Mouse (Mus musculus): Measurements from ENCODE around the gene Nkpd1. TPM values are rescaled to one million over a fixed set of nuclear protein-coding genes. Genes with fewer than 3 reads are reported as not detected.
A peak's percentile ranks its signal among the peaks of the same experiment; 100 is the strongest.

The Nkpd1 gene
- polyA plus RNA-seq, 1 experiment from 2014 or later: 0.75 TPM

GRCm38 (mm10) chr7:19569647-19570046 lies 52.0 kb downstream of the Nkpd1 start:
- Histone ChIP-seq H3K36me3 (peaks cover 19% of the 10 kb centered on the region), H3K27ac (replicated peaks) (no peak overlapping the region), H3K4me3 (no peak overlapping the region), H3K9ac (replicated peaks) (no peak overlapping the region), H3K4me1 (peaks cover 23% of the 10 kb centered on the region), H3K9me3 (no peaks in the 10 kb centered on the region), H3K27me3 (no peaks in the 10 kb centered on the region), H3K4me2 (replicated peaks) (no peak overlapping the region)
- WGBS: 92% methylated on average over 3 of the region's 3 CpGs
- no peak for ATAC-seq (replicated peaks)

DNA sequence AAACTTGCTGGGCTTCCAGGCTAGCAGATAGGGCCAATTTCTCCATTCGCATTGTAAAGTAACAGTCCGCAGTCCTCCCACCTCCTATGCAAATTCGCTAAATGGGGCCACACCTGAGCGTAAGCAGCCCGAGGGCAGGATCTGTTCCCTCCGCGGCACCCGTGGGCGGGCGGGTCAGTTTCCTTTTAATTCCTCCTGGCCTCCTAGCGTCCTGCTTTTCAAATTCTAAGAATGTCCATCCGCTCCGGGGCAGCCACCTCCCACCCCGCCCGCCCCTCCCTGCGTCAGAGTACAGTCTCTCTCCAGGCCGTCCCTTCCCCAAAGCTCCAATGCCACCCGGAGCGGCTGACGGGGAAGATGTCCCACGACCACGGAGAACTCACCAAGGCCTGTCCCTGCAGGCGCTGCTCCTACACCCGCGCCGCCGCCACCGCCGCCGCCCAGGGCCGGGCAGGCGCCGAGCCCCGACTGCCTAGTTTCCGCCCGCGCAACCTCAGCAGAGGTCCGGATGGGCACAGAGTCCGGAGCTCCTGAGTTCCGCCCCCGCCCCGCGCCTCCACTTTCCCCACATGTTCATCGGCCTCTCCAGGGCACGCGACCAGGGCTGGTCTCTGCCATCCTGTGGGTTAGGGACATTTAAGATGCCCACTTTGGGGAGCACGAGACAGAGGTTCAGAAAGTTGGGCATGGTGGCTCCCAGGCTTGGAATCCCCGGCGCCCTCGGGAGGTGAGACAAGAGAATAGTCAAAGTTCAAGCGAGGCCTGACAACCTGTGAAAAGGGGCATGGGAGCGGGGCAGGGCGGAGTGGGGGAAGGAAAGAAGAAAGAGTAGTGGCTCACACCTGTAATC lies 55.5 kb downstream of the Nkpd1 start:
- Histone ChIP-seq H3K4me1 (peaks cover 32% of the 10 kb centered on the region), H3K9me3 (no peaks in the 10 kb centered on the region), H3K27me3 (peaks cover 29% of the 10 kb centered on the region), H3K9ac (replicated peaks) (peak overlapping the region; percentile 73), H3K4me2 (replicated peaks) (peak overlapping the region; percentile 96), H3K36me3 (peaks cover 7% of the 10 kb centered on the region), H3K27ac (replicated peaks) (peak overlapping the region; percentile 50), H3K4me3 (peak overlapping the region; percentile 73)
- under 1% methylated on average over 53 of the region's 53 CpGs for WGBS
- peak; percentile 88 for ATAC-seq (replicated peaks)

GRCm38 (mm10) chr7:19573776-19574140 lies 56.1 kb downstream of the Nkpd1 start:
- 27% methylated on average over 16 of the region's 16 CpGs for WGBS
- no peak; the same call in 1 of the 2 replicates for ATAC-seq (replicated peaks)
- no peaks in the 10 kb centered on the region for H3K9me3 ChIP-seq
- H3K9ac ChIP-seq (replicated peaks): peak overlapping the region; percentile 73
- peaks cover 32% of the 10 kb centered on the region for H3K4me1 ChIP-seq
- peak overlapping the region; percentile 50; the same call in 1 of the 2 replicates for H3K27ac ChIP-seq (replicated peaks)
- peaks cover 35% of the 10 kb centered on the region for H3K27me3 ChIP-seq
- H3K4me2 ChIP-seq (replicated peaks): peak overlapping the region; percentile 96
- H3K4me3 ChIP-seq: peak overlapping the region; percentile 73
- H3K36me3 ChIP-seq: peaks cover 5% of the 10 kb centered on the region

Other genes starting within 250 kb of the Nkpd1 start
- 37.6 and 39.5 TPM in 2 replicates for gene Vasp, start 246.0 kb upstream of the Nkpd1 start, polyA plus RNA-seq (2015; fragmentation: Nextera tagmentation; extraction: Ambion mirVana)
- 0.19 and 0.31 TPM in 2 replicates for gene Ppm1n, start 237.8 kb upstream of the Nkpd1 start, polyA plus RNA-seq (2015; fragmentation: Nextera tagmentation; extraction: Ambion mirVana)
- 123 and 127 TPM in 2 replicates for gene Rtn2, start 235.2 kb upstream of the Nkpd1 start, polyA plus RNA-seq (2015; fragmentation: Nextera tagmentation; extraction: Ambion mirVana)
- 0.11 TPM in 2 replicates for gene Fosb, start 207.8 kb upstream of the Nkpd1 start, polyA plus RNA-seq (2015; fragmentation: Nextera tagmentation; extraction: Ambion mirVana)
- 94.6 and 95.4 TPM in 2 replicates for gene Ercc1, start 173.1 kb upstream of the Nkpd1 start, polyA plus RNA-seq (2015; fragmentation: Nextera tagmentation; extraction: Ambion mirVana)
- gene Cd3eap, start 158.4 kb upstream of the Nkpd1 start, polyA plus RNA-seq (2015; fragmentation: Nextera tagmentation; extraction: Ambion mirVana): 23.9 and 24.0 TPM in 2 replicates
- 2.6 and 2.7 TPM in 2 replicates for gene Ppp1r13l, start 158.1 kb upstream of the Nkpd1 start, polyA plus RNA-seq (2015; fragmentation: Nextera tagmentation; extraction: Ambion mirVana)
- gene Ercc2, start 135.8 kb upstream of the Nkpd1 start, polyA plus RNA-seq (2015; fragmentation: Nextera tagmentation; extraction: Ambion mirVana): 22.8 and 24.2 TPM in 2 replicates
- 2.2 and 2.3 TPM in 2 replicates for gene Klc3, start 113.7 kb upstream of the Nkpd1 start, polyA plus RNA-seq (2015; fragmentation: Nextera tagmentation; extraction: Ambion mirVana)
- gene Ckm, start 113.1 kb upstream of the Nkpd1 start, polyA plus RNA-seq (2015; fragmentation: Nextera tagmentation; extraction: Ambion mirVana): 0.19 and 0.31 TPM in 2 replicates
- gene Mark4, start 59.0 kb upstream of the Nkpd1 start, polyA plus RNA-seq (2015; fragmentation: Nextera tagmentation; extraction: Ambion mirVana): 18.3 and 18.8 TPM in 2 replicates
- gene Exoc3l2, start 54.5 kb upstream of the Nkpd1 start, polyA plus RNA-seq (2015; fragmentation: Nextera tagmentation; extraction: Ambion mirVana): 0.17 and 0.29 TPM in 2 replicates
- 4.9 and 5.4 TPM in 2 replicates for gene Bloc1s3, start 9.5 kb upstream of the Nkpd1 start, polyA plus RNA-seq (2015; fragmentation: Nextera tagmentation; extraction: Ambion mirVana)
- 35.3 and 43.0 TPM in 2 replicates for gene Trappc6a, start 9.4 kb upstream of the Nkpd1 start, polyA plus RNA-seq (2015; fragmentation: Nextera tagmentation; extraction: Ambion mirVana)
- 37.8 and 40.5 TPM in 2 replicates for gene Ppp1r37, start 45.2 kb downstream of the Nkpd1 start, polyA plus RNA-seq (2015; fragmentation: Nextera tagmentation; extraction: Ambion mirVana)
- 0.19 and 0.57 TPM in 2 replicates for gene Zfp296, start 59.4 kb downstream of the Nkpd1 start, polyA plus RNA-seq (2015; fragmentation: Nextera tagmentation; extraction: Ambion mirVana)
- 124 and 127 TPM in 2 replicates for gene Gemin7, start 59.8 kb downstream of the Nkpd1 start, polyA plus RNA-seq (2015; fragmentation: Nextera tagmentation; extraction: Ambion mirVana)
- gene Clasrp, start 86.6 kb downstream of the Nkpd1 start, polyA plus RNA-seq (2015; fragmentation: Nextera tagmentation; extraction: Ambion mirVana): 61.3 and 64.9 TPM in 2 replicates
- gene Relb, start 111.6 kb downstream of the Nkpd1 start, polyA plus RNA-seq (2015; fragmentation: Nextera tagmentation; extraction: Ambion mirVana): 2.6 and 2.7 TPM in 2 replicates
- 92.4 and 99.6 TPM in 2 replicates for gene Clptm1, start 147.2 kb downstream of the Nkpd1 start, polyA plus RNA-seq (2015; fragmentation: Nextera tagmentation; extraction: Ambion mirVana)
- gene Apoc2, start 160.1 kb downstream of the Nkpd1 start, polyA plus RNA-seq (2015; fragmentation: Nextera tagmentation; extraction: Ambion mirVana): not detected in 2 replicates
- not detected in 2 replicates for gene Gm44805, start 163.6 kb downstream of the Nkpd1 start, polyA plus RNA-seq (2015; fragmentation: Nextera tagmentation; extraction: Ambion mirVana)
- not detected in 2 replicates for gene Apoc4, start 163.6 kb downstream of the Nkpd1 start, polyA plus RNA-seq (2015; fragmentation: Nextera tagmentation; extraction: Ambion mirVana)
- gene Apoc1, start 174.8 kb downstream of the Nkpd1 start, polyA plus RNA-seq (2015; fragmentation: Nextera tagmentation; extraction: Ambion mirVana): 1.2 TPM in 2 replicates
- 236 and 265 TPM in 2 replicates for gene Apoe, start 181.3 kb downstream of the Nkpd1 start, polyA plus RNA-seq (2015; fragmentation: Nextera tagmentation; extraction: Ambion mirVana)
- gene Tomm40, start 197.6 kb downstream of the Nkpd1 start, polyA plus RNA-seq (2015; fragmentation: Nextera tagmentation; extraction: Ambion mirVana): 137 and 147 TPM in 2 replicates
- gene Nectin2, start 232.6 kb downstream of the Nkpd1 start, polyA plus RNA-seq (2015; fragmentation: Nextera tagmentation; extraction: Ambion mirVana): 42.6 and 45.3 TPM in 2 replicates